Mouse (Mus musculus): ENCODE measurements around the gene Marf1.
A peak's percentile ranks its signal among the peaks of the same experiment; 100 is the strongest.
"Not testable (repeated sequence)": the region's sequence is repeated elsewhere in the genome, so short reads cannot be mapped to it uniquely, and the experiment has no call there.

The Marf1 gene

DNA sequence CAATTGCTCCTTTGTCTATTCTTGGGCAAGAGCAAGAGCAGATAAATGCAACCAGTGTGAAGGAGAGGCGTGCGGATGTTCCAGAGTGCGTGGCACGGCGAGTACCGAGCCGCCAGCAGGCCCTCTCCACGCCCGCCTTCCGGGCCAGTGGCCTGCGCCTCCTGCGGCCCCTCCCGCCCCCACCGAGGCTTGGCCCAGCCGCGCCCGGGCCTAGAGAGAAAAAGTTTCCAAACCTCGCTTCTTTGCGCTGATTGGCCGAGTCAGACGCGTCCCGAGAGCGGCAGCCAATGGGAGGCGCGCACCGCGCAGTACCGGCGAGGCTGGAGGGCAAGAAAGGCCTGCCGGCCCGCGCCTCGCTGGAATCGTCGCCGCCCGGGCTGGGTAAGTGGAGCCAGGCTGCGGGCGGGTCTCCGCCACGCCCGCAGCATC is at the start of gene Marf1, which contains the start of gene Nde1:
TSS of gene Marf1 (minus strand) at position 364 of the 429 bp plus-strand sequence.
TSS of gene Nde1 (plus strand) at position 288 of the 429 bp plus-strand sequence.
- peak; percentile 81 for DNase-seq

- DNase-seq, result no peak
These were observed 35.6 kb upstream of the Marf1 start for GRCm38 (mm10) chr16:14198798-14199197.

GRCm38 (mm10) chr16:14195427-14195826 is 32.3 kb upstream of the Marf1 start:
- DNase-seq, result peak; percentile 48

DNA sequence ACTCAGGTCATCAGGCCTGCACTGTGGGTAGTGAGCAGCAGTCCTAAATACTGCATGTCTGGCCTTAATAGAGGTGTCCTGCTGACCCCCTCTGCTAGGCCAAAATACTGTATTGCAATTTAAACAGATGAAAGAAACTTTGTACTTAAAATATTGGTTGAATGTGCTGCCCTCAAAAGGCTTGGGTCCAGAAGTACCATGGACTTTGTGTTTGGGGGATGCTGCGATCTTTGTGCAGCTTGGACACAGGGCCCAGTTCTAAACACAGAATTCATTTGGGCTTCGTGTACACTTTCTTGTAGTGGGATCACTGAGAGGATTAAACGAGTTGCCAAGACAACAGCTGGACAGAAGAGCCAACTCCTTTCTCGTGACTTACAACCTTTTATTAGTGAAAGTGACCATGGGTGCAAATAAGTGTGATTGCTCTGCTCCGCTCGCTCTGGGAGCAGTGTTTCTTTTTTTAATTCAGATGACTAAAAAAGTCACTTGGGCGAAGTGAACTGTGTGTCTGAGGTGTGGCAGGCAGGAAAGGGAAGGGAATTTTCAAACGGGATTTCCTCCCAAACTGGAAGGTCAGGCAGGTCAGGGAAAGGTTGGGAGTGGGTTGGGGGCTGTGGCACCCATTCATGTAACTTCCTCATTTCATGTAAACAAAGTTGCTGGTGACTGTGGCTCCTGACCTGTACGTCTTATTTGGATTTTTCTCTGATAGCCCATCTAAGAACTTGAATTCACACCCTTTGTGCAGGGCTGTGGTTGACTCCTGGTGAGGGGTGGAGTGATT is 31.2 kb upstream of the Marf1 start:
- DNase-seq, result no peak

DNA sequence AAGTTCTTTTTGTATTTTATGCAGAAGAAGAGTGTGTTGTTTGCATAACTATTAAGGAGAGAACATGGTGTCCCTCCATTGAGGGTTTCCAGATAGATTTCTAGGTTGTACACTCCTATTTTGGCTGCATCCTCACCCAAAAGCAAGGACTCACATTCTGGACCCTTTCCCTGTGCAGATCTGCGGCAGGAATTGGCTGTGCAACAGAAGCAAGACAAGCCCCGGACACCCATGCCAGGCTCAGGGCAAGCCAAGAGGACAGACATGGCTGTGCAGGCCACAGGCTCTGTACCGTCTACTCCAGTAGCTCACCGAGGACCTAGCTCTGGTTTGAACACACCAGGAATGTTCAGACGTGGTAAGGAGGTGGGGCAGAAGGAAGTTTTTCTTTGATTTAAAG is 22.4 kb upstream of the Marf1 start:
- peak; percentile 10 for DNase-seq

DNA sequence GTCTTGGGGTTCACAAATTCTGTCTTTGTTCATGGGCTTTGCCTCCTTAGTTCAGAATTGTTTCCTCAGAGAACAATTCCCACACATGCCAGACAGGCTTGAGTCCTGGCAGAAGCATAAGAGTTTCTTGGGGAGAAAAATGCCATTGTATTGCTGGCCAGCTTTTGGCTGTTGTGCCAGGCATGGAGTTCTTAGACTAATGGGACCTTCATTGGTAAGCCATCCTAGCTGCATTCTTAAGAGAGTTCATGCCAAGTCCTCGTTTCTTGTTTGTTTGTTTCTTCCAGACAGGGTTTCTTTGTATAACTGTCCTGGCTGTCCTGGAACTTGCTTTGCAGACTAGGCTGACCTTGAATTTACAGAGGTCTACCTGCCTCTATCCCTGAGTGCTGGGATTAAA is 20.7 kb upstream of the Marf1 start:
- DNase-seq, result peak; percentile 56

GRCm38 (mm10) chr16:14182360-14182759 is 19.2 kb upstream of the Marf1 start:
- DNase-seq, result no peak

GRCm38 (mm10) chr16:14180163-14180733 is 17.1 kb upstream of the Marf1 start:
- no peak for DNase-seq

DNA sequence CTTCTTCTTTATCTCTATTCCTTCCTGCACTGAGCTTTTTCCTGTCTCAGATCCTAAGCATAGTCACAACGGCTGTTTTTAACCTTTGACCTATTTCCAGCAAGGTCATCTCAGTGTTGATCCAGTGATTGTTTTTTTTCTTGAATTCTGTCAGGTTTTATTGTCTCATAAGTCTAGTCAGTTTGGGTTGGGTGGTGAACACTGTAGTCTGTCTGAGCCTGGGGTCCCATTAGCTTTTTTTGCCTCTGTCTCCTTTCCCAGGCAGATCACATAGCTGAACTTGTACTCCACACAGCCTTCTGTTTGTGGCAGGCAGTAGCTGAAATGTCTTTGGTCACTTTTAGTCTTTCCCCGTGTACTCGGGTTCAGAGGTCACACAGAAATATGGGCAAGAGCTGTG is 14.9 kb upstream of the Marf1 start:
- DNase-seq, result no peak

DNA sequence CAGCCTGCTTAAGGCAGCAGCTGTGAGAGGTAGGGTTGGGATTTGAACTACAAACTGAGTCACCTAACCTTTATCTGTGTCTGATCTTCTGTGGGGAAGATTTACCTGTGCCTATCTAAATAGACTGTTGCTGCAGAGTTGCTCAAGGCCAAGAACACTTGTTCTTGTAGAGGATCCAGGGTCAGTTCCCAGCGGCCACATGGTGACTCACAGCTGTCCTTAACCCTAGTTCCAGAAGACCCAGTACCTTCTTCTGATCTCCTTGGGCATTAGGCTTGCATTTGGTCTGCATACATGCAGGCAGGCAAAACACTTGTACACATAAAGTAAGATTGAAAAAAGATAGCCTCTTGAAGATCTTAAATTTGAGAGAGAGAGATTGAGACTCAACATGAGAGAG is 6.6 kb upstream of the Marf1 start:
- DNase-seq, result no peak

DNA sequence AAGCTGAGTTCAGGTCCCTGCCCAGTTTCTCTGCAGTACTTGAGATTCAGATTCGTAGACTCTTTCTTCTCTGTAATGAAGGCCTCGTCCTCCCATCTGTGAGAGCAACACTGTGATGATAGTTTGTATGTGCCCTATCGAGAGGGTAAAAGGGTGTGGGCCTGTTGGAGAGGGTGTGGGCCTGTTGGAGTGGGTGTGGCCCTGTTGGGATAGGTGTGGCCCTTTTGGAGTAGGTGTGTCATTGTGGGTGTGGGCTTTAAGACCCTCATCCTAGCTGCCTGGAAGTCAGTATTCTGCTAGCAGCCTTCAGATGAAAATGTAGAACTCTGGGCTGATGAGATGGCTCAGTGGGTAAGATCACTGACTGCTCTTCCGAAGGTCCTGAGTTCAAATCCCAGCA is 3.3 kb upstream of the Marf1 start:
- DNase-seq, result no peak

GRCm38 (mm10) chr16:14163731-14164130 is 580 bp upstream of the Marf1 start:
- no peak for DNase-seq

DNA sequence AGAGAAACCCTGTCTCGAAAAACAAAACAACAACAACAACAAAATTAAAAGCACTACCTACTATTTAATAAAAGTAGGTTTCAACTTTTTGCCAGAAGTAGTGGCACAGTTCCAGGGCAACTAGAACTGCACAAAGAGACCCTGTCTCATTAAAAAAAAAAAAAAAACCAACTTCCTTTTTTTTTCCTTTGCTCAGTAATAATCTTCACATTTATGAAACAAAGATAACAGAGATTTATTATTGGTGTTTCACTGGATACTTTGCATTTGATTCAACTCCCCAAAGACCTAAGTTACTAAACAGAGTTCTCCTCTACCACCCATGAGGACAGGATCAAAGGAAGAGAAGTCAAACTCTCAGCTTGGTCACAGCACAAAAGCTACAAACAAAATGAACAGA is 2.2 kb downstream of the Marf1 start:
- DNase-seq, result no peak

DNA sequence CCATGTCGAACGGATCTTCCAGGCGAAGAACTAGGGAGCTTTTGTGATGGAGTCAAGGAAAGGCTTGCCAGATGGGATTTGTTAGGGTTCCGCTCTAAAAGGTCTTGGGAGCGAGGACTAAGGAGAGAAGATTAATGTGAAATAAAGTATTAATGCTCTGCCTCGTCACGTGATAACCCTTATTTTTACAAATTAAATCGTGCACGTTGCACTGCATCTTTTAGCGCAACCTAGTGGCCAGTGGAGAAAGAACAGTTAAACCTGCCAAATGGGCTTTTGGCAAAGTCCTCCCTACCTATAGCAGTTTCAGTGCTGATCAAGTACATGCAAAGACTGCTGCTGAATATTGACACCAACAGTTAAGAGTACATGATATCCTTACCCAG is 3.4 kb downstream of the Marf1 start:
- DNase-seq, result peak; percentile 85

DNA sequence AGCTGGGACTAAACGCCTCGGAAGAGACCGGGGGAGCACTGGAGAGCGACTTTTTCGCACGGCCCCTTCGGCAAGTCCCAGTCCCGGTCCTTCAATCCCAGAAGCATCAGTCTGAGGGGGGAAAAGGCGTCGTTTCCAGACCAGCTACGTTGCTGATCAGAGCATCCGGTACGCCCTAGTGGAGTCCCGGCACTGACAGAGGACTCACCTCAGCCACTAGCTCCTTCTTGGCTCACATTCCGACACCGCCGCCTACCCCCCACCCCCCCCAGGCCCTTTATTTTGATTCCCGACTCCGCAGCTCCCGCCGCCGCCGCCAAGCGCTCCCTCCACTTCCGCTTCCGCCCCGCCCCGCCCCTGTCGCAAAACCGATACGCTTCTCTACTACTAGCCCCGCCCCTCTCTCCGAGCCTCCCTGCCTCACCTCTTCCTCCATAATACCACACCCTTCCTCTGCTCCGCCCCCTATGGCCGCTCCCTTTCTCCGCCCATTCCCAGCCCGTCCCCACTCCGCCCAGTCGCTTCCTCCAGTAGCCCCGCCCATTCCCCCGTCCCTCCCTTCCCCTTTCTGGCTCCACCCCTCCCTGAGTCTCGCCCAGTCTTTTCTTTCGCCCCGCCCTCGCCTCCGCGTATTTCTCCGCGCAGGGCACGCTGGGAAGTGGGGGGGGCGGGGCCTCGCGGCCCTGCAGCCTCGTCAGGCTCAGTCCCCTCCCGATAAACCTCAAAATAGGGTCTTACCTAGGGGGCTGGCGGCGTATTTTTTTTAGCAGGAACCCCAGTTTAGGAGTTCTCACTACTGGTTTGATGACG is 4.0 kb downstream of the Marf1 start:
- peak; percentile 100 for DNase-seq

- DNase-seq, result no peak
These were observed 4.6 kb downstream of the Marf1 start for GRCm38 (mm10) chr16:14158536-14158935.

DNA sequence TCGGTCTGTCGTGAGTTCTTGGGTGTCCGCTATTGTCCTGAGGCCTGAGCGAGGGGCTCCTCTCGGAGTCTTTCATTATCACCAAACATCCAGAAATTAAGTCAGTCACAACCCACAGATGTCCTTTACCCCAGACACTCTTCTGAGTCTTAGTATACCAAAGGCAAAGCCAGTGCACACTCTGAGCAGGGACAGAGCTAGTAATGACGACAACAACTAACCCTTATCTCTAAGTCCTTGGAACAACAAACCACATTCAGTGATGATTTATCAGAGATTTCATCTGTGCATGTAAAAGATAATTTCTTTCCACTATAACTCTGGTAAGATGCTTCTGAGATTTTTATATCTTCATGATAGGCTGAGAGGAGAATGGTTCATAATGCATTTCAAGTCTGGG is 6.8 kb downstream of the Marf1 start:
- no peak for DNase-seq

- not testable (repeated sequence) for DNase-seq
These were observed 7.5 kb downstream of the Marf1 start for GRCm38 (mm10) chr16:14155638-14156037.

DNA sequence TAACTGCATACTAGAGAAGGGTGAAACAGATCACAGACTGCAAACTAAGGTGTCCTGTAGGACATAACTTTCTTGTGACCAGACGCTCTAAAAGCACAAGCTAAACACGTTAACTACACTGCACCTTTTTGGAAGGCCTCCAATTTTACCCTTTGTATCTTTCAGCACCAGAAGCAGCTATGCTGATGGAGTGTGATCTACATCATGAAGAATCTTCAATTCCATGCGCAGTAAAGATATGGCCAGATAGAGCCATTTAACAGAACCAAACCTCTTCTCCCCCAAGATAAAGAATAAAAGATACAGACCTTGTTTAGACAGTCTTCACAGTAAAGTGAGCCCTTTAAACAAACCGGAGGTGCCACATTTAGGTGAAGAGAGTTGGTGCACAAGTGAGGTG is 11.4 kb downstream of the Marf1 start:
- DNase-seq, result no peak

GRCm38 (mm10) chr16:14147712-14148111 is 15.4 kb downstream of the Marf1 start:
- DNase-seq, result no peak

DNA sequence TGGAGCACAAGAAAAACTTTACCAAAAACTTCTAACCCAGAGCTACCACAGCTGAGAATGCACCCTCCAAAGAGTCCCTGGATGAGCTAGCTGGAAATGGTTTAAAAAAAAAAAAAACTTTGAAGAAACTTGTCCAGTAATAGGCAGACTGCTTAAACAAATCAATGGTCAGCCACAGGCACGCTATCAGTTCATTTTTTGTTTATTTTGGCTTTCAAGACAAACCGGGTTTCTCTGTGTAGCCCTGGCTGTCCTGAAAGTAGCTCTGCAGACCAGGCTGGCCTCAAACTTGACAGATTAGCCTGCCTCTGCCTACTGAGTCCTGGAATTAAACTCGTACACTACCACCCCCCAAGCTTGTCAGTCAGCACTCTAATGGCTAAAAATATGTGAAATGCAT is 19.9 kb downstream of the Marf1 start:
- DNase-seq, result no peak

DNA sequence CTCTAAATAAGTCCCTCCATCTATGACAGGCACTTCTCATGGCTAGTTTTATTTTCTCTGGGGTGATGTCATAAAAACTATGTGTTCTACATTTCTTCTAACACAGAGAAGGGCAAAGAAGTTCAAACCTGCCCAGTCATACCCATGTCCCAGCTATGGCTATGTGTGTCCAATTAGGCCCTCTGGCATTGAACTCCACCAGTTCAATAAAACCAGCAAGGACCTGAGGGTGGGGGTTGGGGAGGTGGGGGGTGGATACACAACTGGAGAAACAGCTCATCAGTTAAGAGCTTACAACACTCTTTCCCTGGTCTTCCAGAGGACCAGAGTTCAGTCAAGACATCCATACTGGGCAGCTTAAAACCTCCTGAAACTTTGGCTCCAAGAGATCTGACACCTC is 24.0 kb downstream of the Marf1 start:
- no peak for DNase-seq

GRCm38 (mm10) chr16:14137976-14138561 is 25.1 kb downstream of the Marf1 start:
- DNase-seq, result no peak

Measured in layer of hippocampus, adult 9-11 months (tissue).